Mouse (Mus musculus): ENCODE results near the gene Alg14.
A peak's percentile ranks its signal among the peaks of the same experiment; 100 is the strongest.

Alg14 gene

DNA sequence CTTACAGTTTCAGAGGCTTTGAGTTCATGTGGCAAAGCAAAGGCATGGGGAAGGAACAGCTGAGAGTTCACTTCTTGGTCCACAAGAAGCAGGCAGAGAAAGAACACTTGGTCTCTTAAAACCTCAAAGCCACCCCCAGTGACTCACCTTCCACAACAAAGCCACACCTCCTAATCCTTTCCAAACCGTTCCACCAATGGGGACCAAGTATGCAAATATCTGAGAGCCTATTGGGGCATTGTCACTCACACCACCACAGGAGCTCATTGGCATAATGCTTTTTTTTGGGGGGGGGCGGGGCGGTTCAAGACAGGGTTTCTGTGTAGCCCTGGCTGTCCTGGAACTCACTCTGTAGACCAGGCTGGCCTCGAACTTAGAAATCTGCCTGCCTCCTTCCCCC is 77.0 kb downstream of the Alg14 start:
- DNase-seq (ENCODE audit: inconsistent ontology term): no peak

DNA sequence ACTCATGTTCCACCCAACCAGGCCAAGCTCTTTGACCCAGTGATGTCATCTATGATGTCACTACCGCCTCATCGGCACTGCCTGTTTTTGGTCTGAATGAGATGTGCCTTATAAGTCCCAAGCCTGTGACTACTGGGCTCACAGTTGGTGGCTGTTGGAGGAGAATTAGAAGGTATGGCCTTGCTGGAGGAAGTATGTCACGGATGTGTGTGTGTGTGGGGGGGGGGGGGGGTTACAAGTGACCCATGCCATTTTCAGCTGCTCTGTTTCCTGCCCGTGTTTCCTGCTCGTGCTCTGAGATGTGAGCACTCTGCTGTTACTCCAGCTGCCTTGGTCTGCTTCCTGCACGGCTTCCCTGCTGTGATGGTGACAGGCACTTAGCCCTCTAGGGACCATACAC is 77.9 kb downstream of the Alg14 start:
- no peak for DNase-seq (ENCODE audit: inconsistent ontology term)

DNA sequence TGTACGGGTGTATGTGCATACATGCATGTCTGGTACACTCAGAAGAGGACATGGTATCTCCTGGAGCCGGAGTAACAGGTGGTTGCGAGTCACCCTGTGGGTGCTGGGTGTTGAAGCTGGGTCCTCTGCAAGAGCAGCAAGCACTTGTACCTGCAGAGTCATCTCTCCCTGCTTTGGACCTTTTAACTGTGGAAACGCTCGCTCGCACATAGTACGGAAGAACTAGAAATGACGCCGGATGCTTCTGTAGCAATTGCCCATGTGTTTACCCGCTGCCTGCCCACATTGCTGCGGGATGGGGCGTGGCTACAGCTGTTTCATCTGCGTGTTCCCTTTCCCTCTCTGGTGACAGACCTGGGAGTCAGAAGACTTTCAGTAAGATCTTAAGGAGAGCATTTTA is 78.7 kb downstream of the Alg14 start:
- no peak for DNase-seq (ENCODE audit: inconsistent ontology term)

GRCm38 (mm10) chr3:121370830-121371526 is 79.4 kb downstream of the Alg14 start:
- peak; percentile 76 for DNase-seq (ENCODE audit: inconsistent ontology term)

- DNase-seq (ENCODE audit: inconsistent ontology term): peak; percentile 61
These were observed 80.1 kb downstream of the Alg14 start for GRCm38 (mm10) chr3:121371527-121372220.

DNA sequence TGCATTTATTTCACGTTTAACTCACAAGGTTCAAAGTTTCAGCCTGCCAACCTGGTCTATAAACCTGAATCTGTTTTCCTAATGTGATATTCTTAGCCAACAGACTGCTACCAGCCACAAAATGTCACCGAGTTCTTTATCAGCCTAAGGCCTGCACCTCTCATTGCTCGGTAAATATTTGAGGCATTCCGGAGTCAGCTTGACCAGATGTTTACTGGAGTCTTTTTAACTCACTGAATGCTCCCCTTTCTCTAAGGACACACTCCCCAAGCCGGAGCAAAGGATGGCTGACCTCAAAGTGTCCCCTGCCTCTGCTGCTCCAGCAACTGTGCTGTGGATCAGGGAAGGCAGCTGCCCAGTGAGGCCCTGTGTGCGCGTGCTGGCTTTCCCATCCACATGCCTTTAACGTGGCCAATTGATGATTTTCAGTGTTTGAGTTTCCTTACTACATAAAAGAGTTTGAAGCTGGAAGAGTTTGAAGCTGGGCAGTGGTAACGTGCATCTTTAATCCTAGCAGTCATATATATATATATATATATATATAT is 82.4 kb downstream of the Alg14 start:
- DNase-seq (ENCODE audit: inconsistent ontology term): no peak

DNA sequence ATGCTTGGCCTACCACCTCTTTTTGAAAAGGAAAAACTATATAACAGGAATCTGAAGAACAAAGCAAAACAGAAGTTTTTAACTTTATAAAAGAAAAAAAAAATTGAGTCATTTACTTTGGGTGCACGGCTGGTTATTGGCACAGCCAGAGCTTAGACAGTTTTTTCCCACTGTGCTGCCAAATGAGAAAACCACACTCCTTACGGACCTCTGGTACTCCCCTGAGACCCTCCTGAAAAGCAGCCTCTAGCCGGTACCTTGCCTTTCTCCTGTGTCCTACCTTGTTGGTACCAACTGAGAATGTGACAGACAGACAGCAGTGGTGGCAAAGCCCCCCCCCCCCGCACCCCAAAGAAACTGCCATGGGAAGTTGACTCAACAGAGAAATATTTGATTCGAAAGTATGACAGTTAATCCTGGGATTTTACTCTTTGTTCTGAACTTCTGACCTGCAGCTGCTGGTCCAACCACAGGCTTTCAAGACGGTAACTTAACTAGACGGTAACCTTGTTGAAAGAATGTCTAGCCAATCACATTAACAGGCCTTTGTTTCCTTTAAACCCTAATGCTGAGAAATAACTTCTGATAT is 84.1 kb downstream of the Alg14 start:
- DNase-seq (ENCODE audit: inconsistent ontology term): peak; percentile 95

- DNase-seq (ENCODE audit: inconsistent ontology term): peak; percentile 54
These were observed 87.4 kb downstream of the Alg14 start for GRCm38 (mm10) chr3:121378708-121379612.

DNA sequence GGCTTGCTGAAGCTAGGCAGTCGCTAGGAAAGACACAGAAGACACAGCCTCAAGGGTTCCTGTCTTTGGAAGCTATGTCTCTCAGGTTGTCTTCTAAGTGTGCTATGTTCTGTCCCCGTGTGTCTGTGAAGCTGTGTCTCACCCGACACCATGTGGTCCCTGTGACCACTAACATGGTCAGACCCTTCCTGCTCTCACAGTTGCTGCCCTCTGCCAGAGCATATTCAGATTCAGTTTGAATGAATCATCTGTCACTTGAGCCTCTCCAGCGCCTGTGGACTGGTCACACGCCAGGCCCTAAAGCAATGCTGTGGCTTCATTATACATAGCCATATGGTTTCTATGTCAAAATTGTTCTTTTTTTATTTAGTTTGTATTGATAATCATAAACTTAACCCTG is 88.1 kb downstream of the Alg14 start:
- peak; percentile 74 for DNase-seq (ENCODE audit: inconsistent ontology term)

GRCm38 (mm10) chr3:121387471-121388009 is 96.0 kb downstream of the Alg14 start:
- DNase-seq (ENCODE audit: inconsistent ontology term): no peak

GRCm38 (mm10) chr3:121389366-121389765 is 97.8 kb downstream of the Alg14 start:
- no peak for DNase-seq (ENCODE audit: inconsistent ontology term)

- peak; percentile 38 for DNase-seq (ENCODE audit: inconsistent ontology term)
These were observed 98.4 kb downstream of the Alg14 start for GRCm38 (mm10) chr3:121389860-121390530.

DNA sequence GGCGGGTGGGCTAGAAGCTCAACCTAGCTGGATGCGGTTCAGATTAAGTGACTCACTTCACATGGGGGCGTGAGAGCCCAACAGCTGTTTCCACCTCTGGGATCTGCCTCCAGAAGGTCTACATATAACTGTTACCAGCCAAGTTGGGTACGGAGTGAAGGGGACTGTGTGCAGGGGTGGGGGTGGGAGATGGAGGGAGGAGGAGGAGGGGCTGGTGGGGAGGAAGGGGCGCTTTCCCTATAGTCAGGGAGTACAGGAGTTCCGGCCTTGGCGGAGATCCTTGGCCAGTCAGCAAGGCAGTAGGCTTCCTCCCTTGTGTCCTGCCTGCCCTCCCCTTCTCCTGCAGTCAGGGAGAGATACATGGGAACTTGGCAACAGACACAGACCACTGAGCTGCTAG is 99.2 kb downstream of the Alg14 start:
- no peak for DNase-seq (ENCODE audit: inconsistent ontology term)

DNA sequence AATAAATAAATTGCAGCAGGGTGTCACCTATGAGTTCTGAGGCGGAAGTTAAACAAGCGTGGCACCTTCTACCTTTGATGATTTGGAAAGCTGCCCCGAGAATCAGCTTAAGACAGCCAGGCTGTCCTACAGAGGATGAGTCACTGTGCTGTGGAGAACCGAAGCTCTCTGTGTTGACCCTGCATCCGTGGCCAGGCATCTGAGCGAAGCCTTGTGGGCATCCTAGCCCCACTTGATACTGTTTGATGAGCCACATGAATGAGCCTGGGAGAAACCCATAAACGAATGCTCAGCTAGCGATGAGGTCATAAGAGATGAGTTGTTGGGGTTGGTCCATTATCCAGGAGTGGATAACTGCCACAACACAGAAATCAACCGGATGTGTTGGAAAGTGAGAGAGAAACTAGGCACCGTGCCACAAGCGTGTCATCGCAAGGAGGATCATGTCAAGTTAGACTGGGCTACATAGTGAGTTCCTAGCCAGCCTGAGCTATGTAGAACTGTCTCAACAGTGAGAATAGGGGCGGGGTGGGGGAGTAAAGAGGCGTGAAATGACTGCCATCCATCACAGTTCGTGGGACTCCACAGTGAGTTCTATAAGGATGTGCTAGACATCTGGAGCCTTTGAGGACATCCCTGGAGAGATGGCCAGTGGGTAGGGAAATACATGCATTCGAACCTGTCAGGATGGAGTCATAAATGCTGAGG is 104.2 kb downstream of the Alg14 start:
- DNase-seq (ENCODE audit: inconsistent ontology term): peak; percentile 45

- no peak for DNase-seq (ENCODE audit: inconsistent ontology term)
These were observed 105.0 kb downstream of the Alg14 start for GRCm38 (mm10) chr3:121396561-121396960.

- DNase-seq (ENCODE audit: inconsistent ontology term): no peak
These were observed 105.4 kb downstream of the Alg14 start for GRCm38 (mm10) chr3:121397007-121397406.

DNA sequence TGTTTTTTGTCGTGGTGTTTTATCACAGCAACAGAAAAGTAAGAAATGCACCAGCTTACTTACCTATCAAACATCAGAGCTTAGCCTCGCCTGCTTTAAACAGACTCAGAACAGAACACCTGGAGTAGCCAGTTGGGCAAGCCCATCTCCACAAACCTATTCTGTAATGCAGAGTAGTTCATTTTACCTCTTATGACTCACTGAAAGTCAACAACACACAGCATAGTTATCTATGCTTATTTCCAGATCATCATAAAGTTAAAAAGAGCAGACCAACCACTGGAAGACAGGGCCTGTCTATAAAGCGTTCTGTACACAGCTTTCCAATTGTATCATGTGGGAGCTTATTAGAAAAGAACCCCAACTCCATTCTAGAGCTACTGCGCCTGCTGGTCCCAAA is 109.8 kb downstream of the Alg14 start:
- DNase-seq (ENCODE audit: inconsistent ontology term): no peak

DNA sequence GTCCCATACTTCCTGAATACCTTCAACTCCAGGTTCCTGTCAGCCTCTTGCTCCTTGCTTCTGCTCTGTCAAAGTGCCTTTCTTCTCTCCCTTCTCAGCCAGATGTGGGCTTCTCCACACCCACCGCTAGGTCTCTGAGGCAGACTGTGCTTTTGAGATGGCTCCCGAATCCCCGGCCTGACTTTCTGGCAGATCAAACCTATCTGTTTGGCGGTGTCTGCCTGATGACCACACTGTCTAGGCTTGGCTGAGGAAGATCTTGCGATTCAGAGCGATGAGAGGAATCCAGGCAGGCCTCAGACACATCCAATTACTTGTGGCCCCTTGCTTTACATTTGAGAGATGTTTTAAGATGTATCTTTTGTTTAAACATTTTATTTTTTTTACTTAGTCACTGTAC is 110.5 kb downstream of the Alg14 start:
- DNase-seq (ENCODE audit: inconsistent ontology term): no peak

DNA sequence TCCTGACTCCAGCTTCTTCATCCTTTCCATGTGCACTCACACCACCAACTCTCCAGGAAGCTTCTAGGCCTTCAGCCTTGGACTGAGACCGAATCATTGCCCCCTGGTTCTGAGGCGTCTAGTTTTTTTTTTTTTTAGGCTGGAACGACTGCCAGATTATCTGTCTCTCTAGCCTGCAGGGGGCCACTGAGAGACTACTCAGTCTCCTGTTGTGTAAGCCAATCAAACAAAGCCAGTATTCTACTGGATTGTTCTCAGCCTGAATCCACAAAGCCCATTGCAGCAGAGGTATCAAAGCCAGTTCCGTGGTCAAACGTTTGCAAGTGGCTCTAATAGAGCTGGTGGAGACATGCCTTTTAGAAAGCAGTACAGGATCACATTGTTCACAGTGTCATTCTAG is 111.9 kb downstream of the Alg14 start:
- peak; percentile 14 for DNase-seq (ENCODE audit: inconsistent ontology term)

- DNase-seq (ENCODE audit: inconsistent ontology term): no peak
These were observed 113.5 kb downstream of the Alg14 start for GRCm38 (mm10) chr3:121405101-121405500.
